Mouse (Mus musculus) midbrain, embryonic 12.5 days (tissue): Measurements from ENCODE around the gene Timm13. TPM values are rescaled to one million over a fixed set of nuclear protein-coding genes. Genes with fewer than 3 reads are reported as not detected.

Experiments used
- ATAC-seq: fragments of 200-750 bp; cut with Nextera tagmentation; 2 replicates; pipeline ENCODE4 v1.8.0; 2017; ENCODE audit warnings: low read depth, moderate TSS enrichment, moderate library complexity; ENCODE audit not compliant: low FRiP score
- H3K27ac ChIP-seq: fragments of 300-500 bp; sonication (generic); replicated peaks from 2 replicates; pipeline ENCODE4 v1.5.1; 2016; ENCODE audit warnings: mild to moderate bottlenecking
- H3K27me3 ChIP-seq: fragments of 300-500 bp; sonication (generic); 2 replicates; pipeline ENCODE4 v1.6.1; 2016; ENCODE audit warnings: mild to moderate bottlenecking
- H3K36me3 ChIP-seq: fragments of 300-500 bp; sonication (generic); 2 replicates; pipeline ENCODE4 v1.6.1; 2016
- H3K4me1 ChIP-seq: fragments of 300-500 bp; sonication (generic); 2 replicates; pipeline ENCODE4 v1.6.1; 2016
- H3K4me2 ChIP-seq: fragments of 300-500 bp; sonication (generic); replicated peaks from 2 replicates; pipeline ENCODE4 v1.6.1; 2016; ENCODE audit warnings: mild to moderate bottlenecking, moderate library complexity
- H3K4me3 ChIP-seq: fragments of 300-500 bp; sonication (generic); 2 replicates; pipeline ENCODE4 v1.5.1; 2016; ENCODE audit warnings: mild to moderate bottlenecking
- H3K9ac ChIP-seq: fragments of 300-500 bp; sonication (generic); replicated peaks from 2 replicates; pipeline ENCODE4 v1.6.1; 2016; ENCODE audit warnings: mild to moderate bottlenecking, moderate library complexity
- H3K9me3 ChIP-seq: fragments of 300-500 bp; sonication (generic); 2 replicates; pipeline ENCODE4 v1.6.1; 2016; ENCODE audit warnings: mild to moderate bottlenecking
- WGBS: fragments of 180-500 bp; shearing (Covaris S2); methylation state at CpG from one replicate; pipeline ENCODE4 v1.1.7; 2016; 5-methylcytosine and 5-hydroxymethylcytosine counted together
- polyA plus RNA-seq: library from polyadenylated mRNA; unstranded; fragments of >200 nt; fragmentation: Nextera tagmentation; extraction: Ambion mirVana; gene quantifications from 2 replicates; pipeline ENCODE4 v1.2.1, GENCODE M21; 2016

Gene Timm13
- polyA plus RNA-seq, 1 experiment from 2014 or later, result 308 TPM

GRCm38 (mm10) chr10:80939671-80940070 is 38.9 kb upstream of the Timm13 start:
- Histone ChIP-seq H3K9ac (peak overlapping the region; percentile 59), H3K4me1 (peaks cover 51% of the 10 kb centered on the region), H3K27ac (no peak overlapping the region), H3K27me3 (peaks cover 76% of the 10 kb centered on the region), H3K4me2 (peak overlapping the region; percentile 74), H3K36me3 (no peaks in the 10 kb centered on the region), H3K4me3 (peak overlapping the region; percentile 43), H3K9me3 (no peaks in the 10 kb centered on the region)
- ATAC-seq, result peak; percentile 45
- WGBS, result 10% methylated on average over 28 of the region's 28 CpGs

GRCm38 (mm10) chr10:80938831-80939550 is 38.2 kb upstream of the Timm13 start:
- Histone ChIP-seq H3K27me3 (peaks cover 83% of the 10 kb centered on the region), H3K4me2 (peak overlapping the region; percentile 74), H3K27ac (no peak overlapping the region), H3K4me3 (peak overlapping the region; percentile 43), H3K9ac (peak overlapping the region; percentile 59; the same call in 1 of the 2 replicates), H3K9me3 (no peaks in the 10 kb centered on the region), H3K36me3 (no peaks in the 10 kb centered on the region), H3K4me1 (peaks cover 58% of the 10 kb centered on the region)
- 15% methylated on average over 14 of the region's 15 CpGs for WGBS
- ATAC-seq, result peak; percentile 35; the same call in 1 of the 2 replicates

DNA sequence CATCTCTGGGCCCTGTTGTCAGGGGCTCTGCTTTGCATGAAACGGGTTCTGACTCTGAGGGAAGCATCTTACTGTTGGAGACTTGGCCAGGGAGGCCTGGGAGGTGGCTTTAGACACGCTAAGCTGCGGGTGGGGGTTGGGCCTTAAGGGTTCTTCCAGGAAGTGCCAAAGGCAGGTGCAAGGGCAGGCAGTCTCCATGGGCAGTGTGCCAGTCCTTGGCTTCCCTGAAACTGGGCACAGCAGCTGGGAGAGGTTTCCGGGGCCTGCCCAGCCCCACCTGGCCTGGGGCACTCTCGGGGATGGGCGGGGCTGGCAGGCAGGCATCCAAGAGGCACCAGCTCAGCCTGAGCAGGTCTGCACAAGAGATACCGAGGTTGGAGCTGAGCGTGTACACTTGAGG is 36.9 kb upstream of the Timm13 start:
- Histone ChIP-seq H3K27ac (no peak overlapping the region), H3K4me2 (no peak overlapping the region), H3K36me3 (no peaks in the 10 kb centered on the region), H3K4me3 (no peak overlapping the region), H3K9ac (0 out of 2 replicates have a peak overlapping the region, but pooled peaks have one; percentile 20), H3K4me1 (peaks cover 70% of the 10 kb centered on the region), H3K9me3 (no peaks in the 10 kb centered on the region), H3K27me3 (peaks cover 89% of the 10 kb centered on the region)
- 41% methylated on average over 8 of the region's 8 CpGs for WGBS
- ATAC-seq, result no peak

DNA sequence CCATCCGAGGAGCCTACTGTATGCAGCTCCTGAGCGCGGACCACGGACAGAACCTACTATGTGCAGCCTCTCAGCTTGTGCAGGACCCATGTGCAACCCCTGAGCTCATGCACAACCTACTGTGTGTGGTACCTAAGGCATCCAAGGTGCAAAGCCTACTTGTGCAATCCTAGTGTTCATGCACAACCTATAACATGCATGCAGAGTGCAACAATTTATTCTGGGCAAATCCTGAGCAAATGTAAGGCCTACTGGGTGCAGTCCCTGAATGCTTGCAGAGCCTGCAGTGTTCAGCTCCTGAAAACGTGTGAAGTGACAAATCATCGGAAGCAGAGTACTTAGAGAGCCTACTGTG is 36.0 kb upstream of the Timm13 start:
- peak overlapping the region; percentile 48 for H3K4me2 ChIP-seq
- no peaks in the 10 kb centered on the region for H3K36me3 ChIP-seq
- 13% methylated on average over 6 of the region's 6 CpGs for WGBS
- no peak for ATAC-seq
- peaks cover 97% of the 10 kb centered on the region for H3K27me3 ChIP-seq
- H3K9me3 ChIP-seq, result no peaks in the 10 kb centered on the region
- peak overlapping the region; percentile 26; the same call in 1 of the 2 replicates for H3K4me3 ChIP-seq
- H3K9ac ChIP-seq, result peak overlapping the region; percentile 40; the same call in 1 of the 2 replicates
- 0 out of 2 replicates have a peak overlapping the region, but pooled peaks have one; percentile 22 for H3K27ac ChIP-seq
- peaks cover 79% of the 10 kb centered on the region for H3K4me1 ChIP-seq

DNA sequence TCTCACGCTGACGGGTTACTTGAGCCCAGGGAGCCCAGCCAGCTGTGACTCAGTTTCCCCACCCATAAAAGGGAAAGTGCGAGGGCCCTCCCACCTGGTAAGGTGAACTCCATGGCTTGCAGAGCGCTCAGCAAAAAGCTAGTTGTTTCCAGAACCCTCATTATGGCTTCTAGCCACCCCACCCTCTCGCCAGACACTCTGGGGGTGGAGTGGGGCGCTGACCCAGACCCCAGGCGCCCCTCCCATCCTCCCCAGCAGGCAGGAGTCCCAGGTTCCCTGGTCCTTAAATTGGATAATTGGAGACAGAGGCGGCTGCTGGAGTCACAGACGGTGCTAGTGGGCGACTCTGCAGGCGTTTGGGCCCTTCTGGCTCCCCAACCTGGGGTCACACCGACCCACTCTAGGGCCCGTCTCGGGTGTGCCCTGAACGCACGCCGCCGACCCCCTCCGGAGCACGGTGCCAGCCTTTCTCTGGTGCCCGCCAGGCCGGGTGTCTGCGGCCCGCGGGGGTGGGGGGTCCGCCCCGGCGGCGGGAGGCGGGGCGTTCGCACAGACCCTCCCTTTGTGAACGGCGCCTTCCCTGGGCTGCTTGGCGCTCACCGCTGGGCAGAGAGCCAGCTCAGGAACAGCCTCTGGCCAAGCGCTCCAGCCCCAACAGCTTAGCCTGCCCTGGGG is 35.5 kb upstream of the Timm13 start:
- 2% methylated on average over 35 of the region's 37 CpGs for WGBS
- H3K4me1 ChIP-seq, result peaks cover 84% of the 10 kb centered on the region

DNA sequence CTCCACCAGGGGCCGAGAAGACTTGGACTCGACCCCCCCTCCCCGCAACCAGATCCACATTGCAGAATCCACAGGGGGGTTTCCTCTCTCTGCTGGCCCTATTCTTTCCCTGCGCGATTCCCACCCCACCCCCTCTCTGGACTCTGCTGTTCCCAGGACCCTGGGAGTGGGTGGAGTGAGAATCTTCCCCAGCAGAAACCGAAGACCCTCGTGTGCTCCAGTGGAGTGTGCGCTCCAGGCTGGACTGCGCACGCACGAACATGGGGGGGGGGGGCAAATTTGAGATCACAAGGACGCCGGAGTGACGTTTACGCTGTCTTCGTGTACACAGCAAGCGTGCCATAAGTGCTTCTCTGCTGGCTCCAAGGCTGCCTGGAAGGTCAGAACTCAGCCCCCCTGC is 34.9 kb upstream of the Timm13 start:
- Histone ChIP-seq H3K4me3 (peak overlapping the region; percentile 26; the same call in 1 of the 2 replicates), H3K4me1 (peaks cover 89% of the 10 kb centered on the region), H3K27me3 (peaks cover 100% of the 10 kb centered on the region), H3K9ac (no peak overlapping the region), H3K27ac (no peak overlapping the region), H3K9me3 (no peaks in the 10 kb centered on the region), H3K4me2 (peak overlapping the region; percentile 48), H3K36me3 (no peaks in the 10 kb centered on the region)
- 5% methylated on average over 17 of the region's 17 CpGs for WGBS
- ATAC-seq, result no peak

More for the DNA sequence above, 35.5 kb upstream of the Timm13 start:
- Histone ChIP-seq H3K36me3 (no peaks in the 10 kb centered on the region), H3K9me3 (no peaks in the 10 kb centered on the region), H3K9ac (peak overlapping the region; percentile 40; the same call in 1 of the 2 replicates), H3K27ac (peak overlapping the region; percentile 22; the same call in 1 of the 2 replicates), H3K4me3 (peak overlapping the region; percentile 26), H3K4me2 (peak overlapping the region; percentile 48), H3K27me3 (peaks cover 99% of the 10 kb centered on the region)
- peak; percentile 27; the same call in 1 of the 2 replicates for ATAC-seq

- no peak overlapping the region for H3K4me3 ChIP-seq
- 4% methylated on average over 3 of the region's 3 CpGs for WGBS
- no peaks in the 10 kb centered on the region for H3K9me3 ChIP-seq
- H3K27ac ChIP-seq, result 0 out of 2 replicates have a peak overlapping the region, but pooled peaks have one; percentile 25
- no peak overlapping the region for H3K9ac ChIP-seq
- H3K36me3 ChIP-seq, result no peaks in the 10 kb centered on the region
- peaks cover 94% of the 10 kb centered on the region for H3K4me1 ChIP-seq
- ATAC-seq, result no peak
- peaks cover 100% of the 10 kb centered on the region for H3K27me3 ChIP-seq
- 0 out of 2 replicates have a peak overlapping the region, but pooled peaks have one; percentile 48 for H3K4me2 ChIP-seq
Observed at GRCm38 (mm10) chr10:80935241-80935640, 34.5 kb upstream of the Timm13 start.

GRCm38 (mm10) chr10:80934136-80934985 is 33.6 kb upstream of the Timm13 start:
- no peaks in the 10 kb centered on the region for H3K9me3 ChIP-seq
- H3K4me3 ChIP-seq, result no peak overlapping the region
- H3K9ac ChIP-seq, result no peak overlapping the region
- ATAC-seq, result no peak
- peaks cover 91% of the 10 kb centered on the region for H3K4me1 ChIP-seq
- 37% methylated on average over 14 of the region's 14 CpGs for WGBS
- no peak overlapping the region for H3K4me2 ChIP-seq
- H3K27me3 ChIP-seq, result peaks cover 93% of the 10 kb centered on the region
- H3K27ac ChIP-seq, result no peak overlapping the region
- no peaks in the 10 kb centered on the region for H3K36me3 ChIP-seq

GRCm38 (mm10) chr10:80933421-80933979 is 32.7 kb upstream of the Timm13 start:
- Histone ChIP-seq H3K4me1 (peaks cover 91% of the 10 kb centered on the region), H3K27ac (no peak overlapping the region), H3K9me3 (no peaks in the 10 kb centered on the region), H3K36me3 (no peaks in the 10 kb centered on the region), H3K4me3 (peak overlapping the region; percentile 9), H3K9ac (no peak overlapping the region), H3K27me3 (peaks cover 89% of the 10 kb centered on the region), H3K4me2 (peak overlapping the region; percentile 67)
- 3% methylated on average over 21 of the region's 21 CpGs for WGBS
- no peak for ATAC-seq

DNA sequence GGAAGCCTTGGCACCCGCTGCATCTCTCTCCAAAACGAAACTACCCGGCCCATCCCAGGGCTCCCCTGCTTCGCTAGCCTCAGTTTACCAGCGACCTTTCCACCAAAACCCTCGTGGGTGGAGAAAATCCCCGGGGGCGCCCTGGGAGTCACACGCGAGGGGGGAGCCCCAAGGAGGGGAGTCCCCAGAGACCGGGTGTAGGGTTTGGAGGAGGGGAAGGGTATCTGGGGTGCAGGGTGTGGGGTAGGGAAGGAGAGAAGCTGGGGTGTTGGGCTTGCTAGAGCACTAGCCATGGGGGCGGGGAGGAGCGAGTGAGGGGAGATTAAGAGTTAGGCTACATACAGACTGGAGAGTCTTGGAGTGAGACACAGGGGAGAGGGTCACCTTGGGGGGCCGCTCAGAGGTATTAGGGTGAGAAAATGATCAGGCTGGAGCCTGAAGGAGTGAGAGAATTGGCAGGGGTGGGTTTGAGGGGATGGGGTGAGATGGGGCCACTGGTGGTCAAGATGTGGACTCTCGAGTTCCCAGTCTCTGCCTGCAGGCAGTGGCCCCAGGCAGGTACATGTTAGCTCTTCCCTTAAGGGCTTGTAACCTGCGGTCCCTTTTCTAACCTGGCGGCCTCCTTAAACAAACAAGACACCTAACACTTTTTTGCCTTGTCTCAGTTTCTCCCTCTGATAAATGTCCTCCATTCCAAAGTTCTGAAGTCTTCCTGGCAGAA is 32.1 kb upstream of the Timm13 start:
- Histone ChIP-seq H3K9me3 (no peaks in the 10 kb centered on the region), H3K4me2 (peak overlapping the region; percentile 67), H3K27me3 (peaks cover 83% of the 10 kb centered on the region), H3K27ac (no peak overlapping the region), H3K4me1 (peaks cover 85% of the 10 kb centered on the region), H3K36me3 (no peaks in the 10 kb centered on the region), H3K4me3 (peak overlapping the region; percentile 16), H3K9ac (0 out of 2 replicates have a peak overlapping the region, but pooled peaks have one; percentile 8)
- no peak for ATAC-seq
- WGBS, result 2% methylated on average over 17 of the region's 17 CpGs

DNA sequence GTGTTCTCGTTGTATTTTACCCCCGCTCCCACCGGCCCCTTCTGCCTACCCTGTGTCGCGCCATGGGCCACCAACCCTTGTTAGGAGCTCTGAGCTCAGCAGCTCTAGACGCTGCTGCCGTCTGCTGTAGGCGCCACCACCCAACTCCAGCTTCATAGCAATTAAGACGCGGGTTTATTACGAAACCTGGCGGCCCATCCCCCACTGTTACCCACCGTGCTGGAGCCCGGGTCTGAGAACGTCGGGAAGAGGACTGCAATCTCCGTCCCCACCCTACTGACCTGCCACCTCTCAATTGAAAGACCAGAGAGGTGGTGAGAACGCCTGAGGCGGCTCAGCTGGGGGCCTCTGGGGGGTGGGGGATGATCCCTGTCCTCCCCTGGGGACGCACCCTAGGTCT is 31.4 kb upstream of the Timm13 start:
- H3K4me1 ChIP-seq, result peaks cover 79% of the 10 kb centered on the region
- no peaks in the 10 kb centered on the region for H3K9me3 ChIP-seq
- no peak overlapping the region for H3K9ac ChIP-seq
- H3K4me2 ChIP-seq, result peak overlapping the region; percentile 67
- peak overlapping the region; percentile 16; the same call in 1 of the 2 replicates for H3K4me3 ChIP-seq
- no peak overlapping the region for H3K27ac ChIP-seq
- H3K27me3 ChIP-seq, result peaks cover 78% of the 10 kb centered on the region
- no peaks in the 10 kb centered on the region for H3K36me3 ChIP-seq
- 1% methylated on average over 20 of the region's 20 CpGs for WGBS
- ATAC-seq, result no peak
